ENCODE assay signal across 8 mouse cellular contexts in the genomic region with DNA sequence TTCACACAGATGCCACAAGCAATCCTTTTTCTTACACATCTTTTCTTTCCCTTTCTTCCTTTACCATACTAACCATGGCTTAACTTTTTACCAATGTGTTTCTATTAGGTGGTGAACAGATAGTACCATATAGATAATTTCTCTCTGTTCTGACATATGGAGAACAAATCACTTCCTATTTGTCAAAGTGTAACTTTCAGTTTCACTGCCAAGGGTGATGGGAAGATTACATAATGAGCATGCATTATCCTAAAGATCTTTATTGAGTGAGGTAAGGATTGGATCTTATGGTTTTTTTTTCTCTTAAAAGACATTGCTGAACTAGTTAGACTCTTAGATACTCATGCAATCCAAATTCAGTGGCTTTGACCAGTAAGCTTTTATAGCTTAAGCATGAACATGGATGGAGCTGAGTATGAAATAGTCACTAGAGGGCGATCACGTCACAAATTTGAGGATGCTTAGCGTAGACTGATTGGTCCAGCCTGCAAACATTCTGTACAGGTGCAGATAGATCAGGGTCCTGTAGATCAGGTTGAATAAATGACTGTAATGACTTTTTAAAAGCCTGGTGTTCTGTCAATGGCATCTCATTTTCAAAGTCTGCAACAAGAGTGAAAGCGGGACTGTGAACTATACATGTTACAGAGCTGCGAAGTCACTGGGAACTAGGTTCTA.
A peak's percentile ranks its signal among the peaks of the same experiment; 100 is the strongest.
DNase-seq lines count a peak whose midpoint lies in the region; ATAC-seq lines count a peak whose summit lies in the region.

No protein-coding gene starts in this region.

- intact Hi-C loops in heart, postnatal 36 days (cut with DNase I), result loop anchor here (2.0 kb wide), 3 partner anchors 155 to 361 kb away; partner anchors contain the start of gene Corin

- H3K4me3 ChIP-seq in stomach, embryonic 16.5 days (replicated peaks; ENCODE audit: low read length), result no peak overlapping the region

- H3K27ac ChIP-seq in stomach, embryonic 16.5 days (ENCODE audit: low read length), result no peak overlapping the region

- no peak overlapping the region for H3K9ac ChIP-seq in stomach, embryonic 16.5 days (ENCODE audit: low read length)

- peak; percentile 9 for DNase-seq in gastrocnemius, adult 18-20 months (ENCODE audit: low spot score)
- DNase-seq in gastrocnemius, adult 8-10 months (ENCODE audit: low spot score in 2 of 2), result no peak
- peak; percentile 64 for DNase-seq in ZHBTc4 (ENCODE audit: low read depth, low spot score)
- peak; percentile 80 for DNase-seq in embryo, embryonic 11 days
- peak; percentile 11 to 13 for DNase-seq in heart, postnatal 36 days
- peak; percentile 13 to 29 for DNase-seq in kidney, postnatal 4 days

- ATAC-seq in megakaryocyte progenitor cell, adult 5-6 weeks (replicated peaks; ENCODE audit: poor library complexity), result peak; percentile 94
- ATAC-seq in stomach, embryonic 16.5 days (ENCODE audit: insufficient read depth, low FRiP score), result peak; percentile 76; the same call in 1 of the 2 replicates

- H3K4me2 ChIP-seq in stomach, embryonic 16.5 days (ENCODE audit: low read depth, low read length), result no peak overlapping the region

- no peaks in the 10 kb centered on the region for H3K9me3 ChIP-seq in stomach, embryonic 16.5 days (replicated peaks; ENCODE audit: control insufficient read depth, low read length)

- H3K27me3 ChIP-seq in stomach, embryonic 16.5 days (ENCODE audit: control insufficient read depth, insufficient read depth, low read length), result no peaks in the 10 kb centered on the region

- 37% methylated on average over 5 of the region's 5 CpGs for WGBS in stomach, embryonic 16.5 days

- H3K4me1 ChIP-seq in stomach, embryonic 16.5 days (ENCODE audit: control insufficient read depth, insufficient read depth, low read length), result no peaks in the 10 kb centered on the region

- no peaks in the 10 kb centered on the region for H3K36me3 ChIP-seq in stomach, embryonic 16.5 days (ENCODE audit: control insufficient read depth, insufficient read depth, low read length)

Comparison
In these comparisons a context has a peak if more than half of its experiments do, and no peak if none do; other contexts are left out.
1. DNase-seq: peak in gastrocnemius, adult 18-20 months (single experiment), ZHBTc4 (single experiment), embryo, embryonic 11 days (single experiment), heart, postnatal 36 days (2 of 2) and kidney, postnatal 4 days (2 of 2); none in gastrocnemius, adult 8-10 months (0 of 2).